Mouse (Mus musculus): ENCODE measurements around the gene Enpp6. TPM values are rescaled to one million over a fixed set of nuclear protein-coding genes. Genes with fewer than 3 reads are reported as not detected.
A peak's percentile ranks its signal among the peaks of the same experiment; 100 is the strongest.

Gene Enpp6
- polyA plus RNA-seq (2011; ENCODE audit: insufficient read length, low read depth, missing spikeins) = not detected in 2 replicates

DNA sequence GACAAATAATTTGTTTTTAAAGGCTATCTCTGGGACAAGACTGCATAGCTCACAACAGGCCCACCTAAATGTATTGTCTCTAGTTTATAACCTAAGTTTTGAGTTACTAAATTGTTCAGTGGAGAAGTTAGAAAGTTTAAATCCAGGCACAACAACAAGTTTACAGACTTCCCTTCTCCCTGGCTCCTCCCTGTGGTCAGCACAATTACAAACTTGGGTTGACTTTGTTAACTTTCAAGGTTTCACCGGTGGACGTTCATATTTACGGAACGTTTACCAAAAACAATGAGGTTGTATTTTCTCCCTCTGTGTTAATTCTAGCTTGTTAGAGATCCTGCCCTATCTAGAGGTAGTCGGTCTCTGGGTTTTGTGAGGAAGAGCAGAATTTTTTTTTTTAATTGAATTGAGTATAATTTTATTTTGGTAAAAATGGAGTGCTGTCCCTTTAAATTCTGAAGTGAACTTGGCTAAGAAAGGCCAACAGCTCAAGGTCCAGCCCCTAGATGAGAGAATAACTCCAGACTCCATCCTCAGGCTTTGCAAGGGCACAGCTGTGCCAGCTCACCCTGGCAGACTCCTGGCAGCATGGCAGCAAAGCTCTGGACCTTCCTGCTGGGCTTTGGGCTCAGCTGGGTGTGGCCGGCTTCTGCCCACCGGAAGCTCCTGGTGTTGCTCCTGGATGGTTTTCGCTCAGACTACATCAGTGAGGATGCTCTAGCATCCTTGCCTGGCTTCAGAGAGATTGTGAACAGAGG lies at the start of gene Enpp6:
Gene Enpp6, plus strand, starts transcription at position 502 of the 755 bp plus-strand sequence.
- TF ChIP-seq CTCF (IDR thresholded peaks at IDR 0.05; ENCODE audit: borderline replicate concordance, insufficient read depth, low read length) (no peak), POLR2A (IDR thresholded peaks at IDR 0.05; ENCODE audit: low read depth, low read length) (no peak)
- Histone ChIP-seq H3K27ac (ENCODE audit: insufficient read depth, low read length) (no peak within 1 kb of the TSS), H3K4me1 (ENCODE audit: control insufficient read depth, insufficient read depth, low read length) (no peaks in the 10 kb centered on the region), H3K4me3 (ENCODE audit: insufficient read depth, low read length) (no peak within 1 kb of the TSS)

DNA sequence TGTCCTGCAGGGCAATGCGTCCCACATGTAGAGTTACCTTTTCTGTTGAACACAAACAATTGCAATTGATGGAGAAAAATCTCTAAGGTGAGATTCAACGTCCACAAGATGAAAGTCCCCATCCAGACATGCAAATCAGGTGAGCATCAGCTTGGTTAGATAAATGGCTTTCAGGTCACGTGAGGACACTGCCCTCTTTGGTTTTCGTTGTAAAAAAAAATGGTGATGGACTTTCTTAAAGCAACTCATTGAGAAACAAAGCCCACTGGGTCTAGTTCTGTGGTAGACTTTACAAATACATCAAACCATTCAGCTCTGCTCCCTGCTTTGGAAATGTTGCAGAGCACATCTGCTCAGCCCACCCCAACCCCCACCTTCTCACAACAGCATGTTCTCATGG lies 48.5 kb upstream of the Enpp6 start:
- Histone ChIP-seq H3K4me3 (ENCODE audit: insufficient read depth, low read length) (no peak overlapping the region), H3K4me1 (ENCODE audit: control insufficient read depth, insufficient read depth, low read length) (no peaks in the 10 kb centered on the region), H3K27ac (ENCODE audit: insufficient read depth, low read length) (no peak overlapping the region)
- no peak for TF ChIP-seq POLR2A (IDR thresholded peaks at IDR 0.05; ENCODE audit: low read depth, low read length)
- no peak for TF ChIP-seq CTCF (IDR thresholded peaks at IDR 0.05; ENCODE audit: borderline replicate concordance, insufficient read depth, low read length)

DNA sequence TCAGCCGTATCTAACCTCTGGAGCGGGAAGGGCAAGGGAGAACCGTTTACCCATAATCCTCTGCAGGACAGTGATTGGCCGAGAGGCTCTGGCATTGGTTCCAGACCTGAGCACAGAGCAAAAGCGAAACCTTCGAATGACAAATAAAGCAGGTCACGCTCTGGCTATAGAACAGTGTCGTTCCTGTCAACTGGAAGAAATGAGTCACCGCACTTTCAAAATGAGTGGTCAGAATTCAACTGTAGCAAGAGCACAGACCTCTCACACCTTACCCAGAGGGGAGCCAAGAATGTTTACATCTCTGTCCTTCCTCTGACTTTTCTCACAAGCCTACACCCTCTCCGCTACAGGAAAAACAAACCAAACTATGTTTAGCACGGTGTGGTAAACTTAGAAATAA lies 45.4 kb upstream of the Enpp6 start:
- Histone ChIP-seq H3K4me3 (ENCODE audit: insufficient read depth, low read length) (no peak overlapping the region), H3K27ac (ENCODE audit: insufficient read depth, low read length) (peak overlapping the region; percentile 58), H3K4me1 (ENCODE audit: control insufficient read depth, insufficient read depth, low read length) (no peaks in the 10 kb centered on the region)
- TF ChIP-seq CTCF (IDR thresholded peaks at IDR 0.05; ENCODE audit: borderline replicate concordance, insufficient read depth, low read length) (no peak), POLR2A (IDR thresholded peaks at IDR 0.05; ENCODE audit: low read depth, low read length) (no peak)

DNA sequence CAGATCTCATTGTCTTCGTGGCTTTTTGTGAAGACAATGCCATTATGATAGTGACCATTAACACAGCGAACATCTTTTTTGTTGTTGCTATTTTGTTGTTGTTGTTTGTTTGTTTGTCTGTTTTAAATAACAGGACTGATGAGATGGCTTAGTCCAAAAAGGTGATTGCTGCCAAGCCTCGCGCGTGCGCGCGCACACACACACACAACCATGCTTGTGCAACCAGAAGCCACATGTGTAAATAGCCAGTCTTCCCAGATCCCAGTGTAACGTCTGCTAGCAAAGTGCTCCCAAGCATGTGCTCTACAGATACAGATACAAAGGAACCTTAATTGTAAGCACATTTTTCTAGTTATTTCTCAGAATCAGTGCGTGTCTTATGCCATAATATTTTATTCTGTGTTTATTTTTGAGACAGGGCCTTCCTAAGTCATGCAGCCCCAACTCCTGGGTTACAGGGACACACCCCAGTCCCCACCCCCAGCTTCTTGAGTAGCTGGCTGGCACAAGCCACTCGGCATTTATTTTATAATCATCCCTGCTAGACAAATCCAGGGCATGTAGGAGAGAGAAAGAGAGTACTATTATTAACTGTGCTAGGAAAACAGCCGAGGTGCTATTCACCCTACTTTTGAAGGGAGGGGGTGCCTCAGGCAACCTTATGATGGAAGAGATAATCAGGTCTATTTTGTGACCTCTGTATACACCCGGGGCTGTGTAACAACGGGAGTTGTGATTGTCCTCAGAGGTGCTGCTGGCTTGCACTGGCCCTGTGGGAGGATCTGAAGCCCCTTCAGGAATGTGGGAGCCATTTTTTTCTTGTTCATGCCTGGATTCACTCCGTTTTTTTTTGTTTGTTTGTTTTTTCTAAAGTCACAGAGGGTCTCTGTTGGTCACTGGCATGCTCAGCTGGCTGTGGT lies 44.7 kb upstream of the Enpp6 start:
- TF ChIP-seq CTCF (IDR thresholded peaks at IDR 0.05; ENCODE audit: borderline replicate concordance, insufficient read depth, low read length) (no peak), POLR2A (IDR thresholded peaks at IDR 0.05; ENCODE audit: low read depth, low read length) (no peak)
- Histone ChIP-seq H3K27ac (ENCODE audit: insufficient read depth, low read length) (peak overlapping the region; percentile 58), H3K4me3 (ENCODE audit: insufficient read depth, low read length) (no peak overlapping the region), H3K4me1 (ENCODE audit: control insufficient read depth, insufficient read depth, low read length) (no peaks in the 10 kb centered on the region)

DNA sequence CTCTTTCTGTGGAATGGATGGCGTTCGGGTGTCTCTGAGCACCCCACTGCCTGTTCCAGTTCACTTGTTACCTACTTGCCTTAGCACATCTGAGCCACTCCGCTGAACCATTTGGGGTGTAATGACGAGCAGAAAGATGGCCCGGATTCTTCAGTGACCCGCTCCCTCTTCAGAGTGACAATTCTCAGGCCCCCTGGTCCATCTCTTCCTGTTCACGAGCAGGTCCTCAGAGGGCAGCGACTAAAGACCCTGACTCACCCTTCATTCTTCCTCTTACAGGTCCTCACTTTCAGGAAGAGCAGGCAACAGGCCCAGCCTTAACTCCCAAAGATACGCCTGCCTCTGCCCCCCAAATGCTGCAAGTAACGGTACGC lies 44.0 kb upstream of the Enpp6 start:
- no peak overlapping the region for H3K4me3 ChIP-seq (ENCODE audit: insufficient read depth, low read length)
- H3K27ac ChIP-seq (ENCODE audit: insufficient read depth, low read length) = no peak overlapping the region
- TF ChIP-seq CTCF (IDR thresholded peaks at IDR 0.05; ENCODE audit: borderline replicate concordance, insufficient read depth, low read length) (no peak), POLR2A (IDR thresholded peaks at IDR 0.05; ENCODE audit: low read depth, low read length) (no peak)
- H3K4me1 ChIP-seq (ENCODE audit: control insufficient read depth, insufficient read depth, low read length) = no peaks in the 10 kb centered on the region

DNA sequence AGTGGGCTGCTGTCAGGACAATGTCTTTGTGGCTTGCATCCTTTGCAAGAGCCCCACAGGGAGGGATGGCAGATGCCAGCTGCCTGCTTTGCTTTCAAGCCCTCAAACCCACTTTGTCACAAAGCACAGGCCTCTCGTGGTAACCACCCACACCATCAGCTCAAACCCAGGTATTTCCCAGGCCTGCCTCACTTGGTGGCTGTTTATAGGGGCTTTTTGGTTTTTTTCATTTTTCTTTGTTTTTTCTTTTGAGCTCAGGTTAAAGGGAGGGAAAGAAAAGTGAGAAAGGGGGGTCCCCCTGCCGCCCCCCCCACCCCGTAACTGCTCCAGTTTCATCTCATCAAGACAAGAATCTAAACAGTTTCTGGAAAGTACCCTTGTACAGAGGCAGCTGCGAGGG lies 43.4 kb upstream of the Enpp6 start:
- no peaks in the 10 kb centered on the region for H3K4me1 ChIP-seq (ENCODE audit: control insufficient read depth, insufficient read depth, low read length)
- no peak overlapping the region for H3K4me3 ChIP-seq (ENCODE audit: insufficient read depth, low read length)
- no peak overlapping the region for H3K27ac ChIP-seq (ENCODE audit: insufficient read depth, low read length)
- no peak for TF ChIP-seq CTCF (IDR thresholded peaks at IDR 0.05; ENCODE audit: borderline replicate concordance, insufficient read depth, low read length)
- no peak for TF ChIP-seq POLR2A (IDR thresholded peaks at IDR 0.05; ENCODE audit: low read depth, low read length)

DNA sequence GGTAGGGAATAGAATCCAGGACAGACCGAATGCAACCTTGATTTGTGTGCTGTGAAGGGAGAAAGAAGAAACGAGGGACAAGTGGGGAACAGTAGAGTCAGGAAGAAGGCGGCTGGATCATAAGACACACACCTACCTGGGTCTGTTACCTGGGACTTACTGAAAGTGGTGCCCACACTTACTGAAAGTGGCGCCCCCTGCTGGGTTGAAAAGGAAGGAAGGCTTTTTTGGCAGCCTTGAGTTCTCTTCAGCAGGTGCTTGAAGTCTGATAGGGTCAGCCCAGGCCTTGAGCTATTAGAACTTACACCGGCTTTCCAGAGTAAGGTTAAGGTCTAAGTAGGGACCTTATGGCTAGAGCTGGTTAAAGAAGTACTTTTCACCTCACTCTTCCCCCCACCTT lies 40.5 kb upstream of the Enpp6 start:
- Histone ChIP-seq H3K4me1 (ENCODE audit: control insufficient read depth, insufficient read depth, low read length) (no peaks in the 10 kb centered on the region), H3K27ac (ENCODE audit: insufficient read depth, low read length) (no peak overlapping the region), H3K4me3 (ENCODE audit: insufficient read depth, low read length) (no peak overlapping the region)
- no peak for TF ChIP-seq POLR2A (IDR thresholded peaks at IDR 0.05; ENCODE audit: low read depth, low read length)
- no peak for TF ChIP-seq CTCF (IDR thresholded peaks at IDR 0.05; ENCODE audit: borderline replicate concordance, insufficient read depth, low read length)

DNA sequence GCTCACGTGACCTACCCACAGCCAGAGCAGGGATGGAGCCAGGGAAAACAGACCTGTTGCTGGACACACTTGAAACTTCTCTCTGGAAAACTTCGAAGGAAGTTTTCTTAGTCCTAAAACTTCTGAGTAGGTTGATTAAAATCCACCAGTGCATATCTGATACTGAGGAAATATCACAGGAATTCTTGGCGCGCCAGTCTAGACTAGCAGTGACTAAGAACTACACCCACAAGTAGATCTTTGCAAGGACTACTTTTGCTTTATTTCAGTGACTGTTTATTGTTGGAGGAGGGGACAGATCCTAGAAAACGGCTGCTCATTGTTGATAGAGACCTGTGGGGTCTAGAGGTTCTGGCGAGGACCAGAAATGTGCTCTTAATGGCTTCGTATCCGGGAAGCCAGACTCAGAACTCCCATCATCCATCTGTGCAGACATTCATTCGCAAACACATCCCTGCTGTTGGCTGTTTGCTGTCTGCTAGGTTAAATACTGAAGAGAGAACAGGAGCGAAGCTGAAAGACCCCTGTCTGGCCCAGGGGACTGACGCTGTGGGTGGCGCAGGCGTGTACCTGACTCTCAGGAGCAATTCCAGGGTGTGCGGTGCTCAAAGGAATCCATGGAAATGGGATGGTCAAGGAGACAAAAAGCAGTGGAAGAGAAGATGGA lies 38.5 kb upstream of the Enpp6 start:
- H3K27ac ChIP-seq (ENCODE audit: insufficient read depth, low read length) = peak overlapping the region; percentile 17; the same call in 1 of the 2 replicates
- H3K4me1 ChIP-seq (ENCODE audit: control insufficient read depth, insufficient read depth, low read length) = no peaks in the 10 kb centered on the region
- no peak overlapping the region for H3K4me3 ChIP-seq (ENCODE audit: insufficient read depth, low read length)
- TF ChIP-seq POLR2A (IDR thresholded peaks at IDR 0.05; ENCODE audit: low read depth, low read length) (no peak), CTCF (IDR thresholded peaks at IDR 0.05; ENCODE audit: borderline replicate concordance, insufficient read depth, low read length) (no peak)

DNA sequence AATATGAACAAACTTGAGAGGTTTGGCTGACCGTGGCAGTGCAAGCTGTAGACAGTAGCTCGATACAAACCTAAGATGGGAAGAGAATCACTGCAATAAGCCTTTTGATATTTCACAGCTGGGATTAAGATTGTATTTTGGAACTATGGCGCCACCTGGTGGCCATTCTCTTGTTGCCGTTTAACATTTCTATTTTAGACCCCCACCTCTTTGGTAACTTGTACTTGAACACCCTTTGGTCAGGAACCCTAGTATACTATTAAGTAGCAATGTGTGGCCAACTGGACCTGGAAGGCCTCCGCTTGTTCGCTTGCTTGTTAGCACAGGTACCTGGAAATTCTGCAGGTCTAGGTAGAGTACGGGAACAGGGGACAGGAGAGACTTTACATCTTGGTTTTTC lies 33.2 kb upstream of the Enpp6 start:
- TF ChIP-seq CTCF (IDR thresholded peaks at IDR 0.05; ENCODE audit: borderline replicate concordance, insufficient read depth, low read length) = no peak
- TF ChIP-seq POLR2A (IDR thresholded peaks at IDR 0.05; ENCODE audit: low read depth, low read length) = no peak
- no peak overlapping the region for H3K27ac ChIP-seq (ENCODE audit: insufficient read depth, low read length)

More for the DNA sequence above, 33.2 kb upstream of the Enpp6 start:
- Histone ChIP-seq H3K4me1 (ENCODE audit: control insufficient read depth, insufficient read depth, low read length) (no peaks in the 10 kb centered on the region), H3K4me3 (ENCODE audit: insufficient read depth, low read length) (no peak overlapping the region)
